Mouse (Mus musculus) R1 (cell line): Measurements from ENCODE around the gene Cxcl5.

Source experiments
- DNase-seq: peaks from one replicate; pipeline ENCODE4 v3.0.0-alpha.2; 2018; ENCODE audit warnings: low read depth, low spot score

Gene Cxcl5

GRCm38 (mm10) chr5:90759077-90760065, at the start of gene Cxcl5:
Gene Cxcl5, plus strand, starts transcription at chr5:90759360.
- DNase-seq: peak; percentile 50

GRCm38 (mm10) chr5:90711409-90711808, 47.8 kb upstream of the Cxcl5 start:
- DNase-seq: no peak

- no peak for DNase-seq
These were observed 41.2 kb upstream of the Cxcl5 start for GRCm38 (mm10) chr5:90717937-90718336.

GRCm38 (mm10) chr5:90722656-90723055, 36.5 kb upstream of the Cxcl5 start:
- no peak for DNase-seq

- no peak for DNase-seq
These were observed 30.9 kb upstream of the Cxcl5 start for GRCm38 (mm10) chr5:90728254-90728653.

GRCm38 (mm10) chr5:90731480-90731879, 27.7 kb upstream of the Cxcl5 start:
- DNase-seq: no peak

- DNase-seq: no peak
These were observed 17.1 kb upstream of the Cxcl5 start for GRCm38 (mm10) chr5:90742029-90742428.

GRCm38 (mm10) chr5:90753934-90754333, 5.2 kb upstream of the Cxcl5 start:
- DNase-seq: no peak

- peak; percentile 23 for DNase-seq
These were observed 1.0 kb upstream of the Cxcl5 start for GRCm38 (mm10) chr5:90758020-90758605.

- DNase-seq: no peak
These were observed 1.1 kb downstream of the Cxcl5 start for GRCm38 (mm10) chr5:90760303-90760702.

- DNase-seq: no peak
These were observed 1.7 kb downstream of the Cxcl5 start for GRCm38 (mm10) chr5:90760844-90761243.

- no peak for DNase-seq
These were observed 2.7 kb downstream of the Cxcl5 start for GRCm38 (mm10) chr5:90761834-90762233.

- no peak for DNase-seq
These were observed 4.9 kb downstream of the Cxcl5 start for GRCm38 (mm10) chr5:90763912-90764665.

GRCm38 (mm10) chr5:90765821-90766606, 6.9 kb downstream of the Cxcl5 start:
- DNase-seq: no peak

GRCm38 (mm10) chr5:90768218-90768617, 9.1 kb downstream of the Cxcl5 start, which contains the start of gene Ppbp:
Gene Ppbp, plus strand, starts transcription at chr5:90768518.
- peak; percentile 21 for DNase-seq

GRCm38 (mm10) chr5:90771369-90771768, 12.2 kb downstream of the Cxcl5 start:
- no peak for DNase-seq

GRCm38 (mm10) chr5:90771880-90772653, 12.9 kb downstream of the Cxcl5 start, which contains the start of gene Pf4:
Gene Pf4, plus strand, starts transcription at chr5:90772435.
- DNase-seq: no peak

- DNase-seq: no peak
These were observed 16.4 kb downstream of the Cxcl5 start for GRCm38 (mm10) chr5:90775562-90775961.

- DNase-seq: peak; percentile 43
These were observed 18.5 kb downstream of the Cxcl5 start for GRCm38 (mm10) chr5:90777621-90778020.

- DNase-seq: no peak
These were observed 19.7 kb downstream of the Cxcl5 start for GRCm38 (mm10) chr5:90778856-90779255.
